In genomic region chr10:25239156-25239555, GRCm38 (mm10) we compare ENCODE assay signal across 8 mouse cellular contexts.
A peak's percentile ranks its signal among the peaks of the same experiment; 100 is the strongest.
DNase-seq lines count a peak whose midpoint lies in the region; ATAC-seq and TF ChIP-seq lines count a peak whose summit lies in the region.

No protein-coding gene starts in this region.

- 0 out of 2 replicates have a peak, but pooled peaks have one; percentile 51 for ATAC-seq in forebrain, embryonic 12.5 days (ENCODE audit: low FRiP score)
- peak; percentile 54; the same call in 1 of the 2 replicates for ATAC-seq in midbrain, postnatal 0 days (ENCODE audit: low FRiP score)

- no peaks in the 10 kb centered on the region for H3K36me3 ChIP-seq in forebrain, embryonic 12.5 days (replicated peaks)
- no peaks in the 10 kb centered on the region for H3K36me3 ChIP-seq in midbrain, postnatal 0 days (ENCODE audit: insufficient read depth, low read length)

- 31% methylated on average over 9 of the region's 9 CpGs for WGBS in forebrain, embryonic 12.5 days
- WGBS in midbrain, postnatal 0 days: 37% methylated on average over 9 of the region's 9 CpGs

- no peak overlapping the region for H3K9ac ChIP-seq in forebrain, embryonic 12.5 days
- H3K9ac ChIP-seq in midbrain, postnatal 0 days (replicated peaks; ENCODE audit: low read length, poor library complexity, severe bottlenecking): no peak overlapping the region

- no peak overlapping the region for H3K4me3 ChIP-seq in forebrain, embryonic 12.5 days (replicated peaks)
- no peak overlapping the region for H3K4me3 ChIP-seq in midbrain, postnatal 0 days (ENCODE audit: low read depth, low read length)

- DNase-seq in adrenal gland, postnatal 10 days: peak; percentile 44
- no peak for DNase-seq in adrenal gland, postnatal 4 days (ENCODE audit: low spot score in 2 of 2)
- DNase-seq in 3T3-L1 (ENCODE audit: low read depth, low spot score): peak; percentile 48
- peak; percentile 15 for DNase-seq in c-Kit-positive CD71-positive TER-119-positive erythroid progenitor cells, embryonic 14.5 days (ENCODE audit: low spot score)
- peak; percentile 54 to 60 for DNase-seq in kidney, postnatal 4 days
- peak; percentile 64 for DNase-seq in midbrain, postnatal 0 days (ENCODE audit: low spot score)
- peak; percentile 29 to 33 for DNase-seq in thymus, postnatal 36 days

- no peak overlapping the region for H3K27ac ChIP-seq in forebrain, embryonic 12.5 days
- no peak overlapping the region for H3K27ac ChIP-seq in midbrain, postnatal 0 days (ENCODE audit: low read depth, low read length)

- no peaks in the 10 kb centered on the region for H3K27me3 ChIP-seq in forebrain, embryonic 12.5 days
- H3K27me3 ChIP-seq in midbrain, postnatal 0 days (ENCODE audit: insufficient read depth, low read length): no peaks in the 10 kb centered on the region

- H3K9me3 ChIP-seq in forebrain, embryonic 12.5 days: no peaks in the 10 kb centered on the region
- H3K9me3 ChIP-seq in midbrain, postnatal 0 days (ENCODE audit: low read length): no peaks in the 10 kb centered on the region

- TF ChIP-seq CTCF in midbrain, postnatal 0 days (IDR thresholded peaks at IDR 0.05): peak; percentile 73

- H3K4me1 ChIP-seq in forebrain, embryonic 12.5 days: no peaks in the 10 kb centered on the region; the same call in 1 of the 2 replicates
- H3K4me1 ChIP-seq in midbrain, postnatal 0 days (ENCODE audit: insufficient read depth, low read length): no peaks in the 10 kb centered on the region

- H3K4me2 ChIP-seq in forebrain, embryonic 12.5 days: no peak overlapping the region
- H3K4me2 ChIP-seq in midbrain, postnatal 0 days (ENCODE audit: low read depth, low read length, poor library complexity, severe bottlenecking): no peak overlapping the region

Comparison
In these comparisons a context has a peak if more than half of its experiments do, and no peak if none do; other contexts are left out.
1. DNase-seq: peak in adrenal gland, postnatal 10 days (single experiment), 3T3-L1 (single experiment), c-Kit-positive CD71-positive TER-119-positive erythroid progenitor cells, embryonic 14.5 days (single experiment), kidney, postnatal 4 days (2 of 2), midbrain, postnatal 0 days (single experiment) and thymus, postnatal 36 days (2 of 2); none in adrenal gland, postnatal 4 days (0 of 2).